Mouse (Mus musculus) neural tube, embryonic 14.5 days (tissue): Measurements from ENCODE around the gene Rnf17. TPM values are rescaled to one million over a fixed set of nuclear protein-coding genes. Genes with fewer than 3 reads are reported as not detected.

ENCODE experiments used
- ATAC-seq: fragments of 200-750 bp; cut with Nextera tagmentation; 2 replicates; pipeline ENCODE4 v1.8.0; 2017; ENCODE audit warnings: low read depth, mild to moderate bottlenecking, moderate TSS enrichment, moderate library complexity
- H3K27ac ChIP-seq: fragments of 300-500 bp; sonication (generic); 2 replicates; pipeline ENCODE4 v1.5.1; 2014; ENCODE audit warnings: low read depth, mild to moderate bottlenecking, control low read depth, low read length, moderate library complexity, mixed read lengths
- H3K27me3 ChIP-seq: fragments of 300-500 bp; sonication (generic); 2 replicates; pipeline ENCODE4 v1.6.1; 2014; ENCODE audit warnings: low read length; ENCODE audit not compliant: control insufficient read depth, insufficient read depth
- H3K36me3 ChIP-seq: fragments of 300-500 bp; sonication (generic); 2 replicates; pipeline ENCODE4 v1.6.1; 2014; ENCODE audit warnings: low read length, mixed read lengths; ENCODE audit not compliant: control insufficient read depth, insufficient read depth
- H3K4me1 ChIP-seq: fragments of 300-500 bp; sonication (generic); 2 replicates; pipeline ENCODE4 v1.6.1; 2014; ENCODE audit warnings: low read length; ENCODE audit not compliant: control insufficient read depth, insufficient read depth
- H3K4me2 ChIP-seq: fragments of 300-500 bp; sonication (generic); 2 replicates; pipeline ENCODE4 v1.6.1; 2014; ENCODE audit warnings: mild to moderate bottlenecking, low read depth, low read length, control low read depth
- H3K4me3 ChIP-seq: fragments of 300-500 bp; sonication (generic); 2 replicates; pipeline ENCODE4 v1.5.1; 2014; ENCODE audit warnings: low read depth, low read length, control low read depth, mixed read lengths
- H3K9ac ChIP-seq: fragments of 300-500 bp; sonication (generic); replicated peaks from 2 replicates; pipeline ENCODE4 v1.6.1; 2014; ENCODE audit warnings: low read depth, mild to moderate bottlenecking, control low read depth, low read length, mixed read lengths
- H3K9me3 ChIP-seq: fragments of 300-500 bp; sonication (generic); 2 replicates; pipeline ENCODE4 v1.6.1; 2016; ENCODE audit warnings: low read length; ENCODE audit not compliant: control insufficient read depth
- WGBS: fragments of 180-500 bp; shearing (Covaris S2); extraction: QIAGEN DNeasy Blood & Tissue Kit; methylation state at CpG from one replicate; pipeline ENCODE4 v1.1.7; 2014; 5-methylcytosine and 5-hydroxymethylcytosine counted together
- polyA plus RNA-seq: library from polyadenylated mRNA; unstranded; fragments of >200 nt; fragmentation: Nextera tagmentation; extraction: Ambion mirVana; gene quantifications from 2 replicates; pipeline ENCODE4 v1.2.1, GENCODE M21; 2014

Gene Rnf17
- polyA plus RNA-seq, 1 experiment from 2014 or later = 1.3 TPM

DNA sequence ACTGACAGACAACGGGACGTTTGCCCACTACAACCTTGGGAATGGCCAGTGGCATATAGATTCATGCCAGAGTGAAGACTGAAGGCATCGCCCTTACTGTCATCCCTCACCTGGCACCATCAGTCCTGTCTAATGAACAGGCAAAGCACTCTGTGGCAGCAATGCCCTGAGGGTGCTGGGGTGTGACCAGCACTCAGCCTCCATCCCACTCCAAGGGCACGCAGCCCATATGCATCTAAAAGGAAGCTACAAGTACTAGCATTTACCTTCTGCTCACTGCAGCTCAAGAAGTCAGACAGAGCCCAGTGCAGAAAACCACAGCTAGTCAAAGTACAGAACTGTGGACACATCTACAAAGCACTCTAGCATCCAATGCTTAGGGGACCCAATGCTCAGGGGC lies 143.1 kb downstream of the Rnf17 start:
- Histone ChIP-seq H3K36me3 (no peaks in the 10 kb centered on the region), H3K27me3 (no peaks in the 10 kb centered on the region), H3K9me3 (no peaks in the 10 kb centered on the region), H3K27ac (no peak overlapping the region), H3K9ac (no peak overlapping the region), H3K4me2 (no peak overlapping the region), H3K4me3 (no peak overlapping the region), H3K4me1 (no peaks in the 10 kb centered on the region)
- no peak for ATAC-seq
- WGBS = 92% methylated on average over 4 of the region's 4 CpGs

DNA sequence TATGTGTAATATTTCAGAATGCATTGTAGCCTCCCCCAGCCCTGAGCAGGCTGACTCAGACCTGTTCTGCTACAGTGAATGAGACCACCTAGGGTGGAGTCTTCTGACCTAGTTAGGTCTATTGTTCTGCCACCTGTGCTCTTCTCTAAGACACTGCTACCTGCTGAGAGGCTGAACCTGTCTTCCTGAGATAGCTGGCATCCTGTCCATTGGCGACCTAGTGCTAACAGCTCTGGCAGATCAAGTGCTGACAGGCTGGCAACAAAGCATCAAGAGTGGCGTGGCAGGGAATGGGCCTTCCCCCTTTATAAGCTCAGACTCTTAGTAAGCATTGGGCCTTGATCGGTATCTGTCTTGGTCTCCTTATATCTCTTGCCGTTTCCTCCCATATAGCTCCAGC lies 148.6 kb downstream of the Rnf17 start:
- no peak for ATAC-seq
- Histone ChIP-seq H3K27ac (no peak overlapping the region), H3K9me3 (no peaks in the 10 kb centered on the region), H3K36me3 (no peaks in the 10 kb centered on the region; the same call in 1 of the 2 replicates), H3K4me2 (no peak overlapping the region), H3K27me3 (no peaks in the 10 kb centered on the region), H3K4me1 (no peaks in the 10 kb centered on the region), H3K4me3 (no peak overlapping the region), H3K9ac (no peak overlapping the region)
- 93% methylated on average over 4 of the region's 4 CpGs for WGBS

GRCm38 (mm10) chr14:56552924-56553323 lies 150.5 kb downstream of the Rnf17 start:
- H3K27ac ChIP-seq = no peak overlapping the region
- no peaks in the 10 kb centered on the region for H3K4me1 ChIP-seq
- H3K4me3 ChIP-seq = no peak overlapping the region
- H3K36me3 ChIP-seq = no peaks in the 10 kb centered on the region; the same call in 1 of the 2 replicates
- no peak overlapping the region for H3K9ac ChIP-seq
- H3K9me3 ChIP-seq = no peaks in the 10 kb centered on the region
- 93% methylated on average over 6 of the region's 6 CpGs for WGBS
- no peak for ATAC-seq
- no peaks in the 10 kb centered on the region for H3K27me3 ChIP-seq
- H3K4me2 ChIP-seq = no peak overlapping the region

DNA sequence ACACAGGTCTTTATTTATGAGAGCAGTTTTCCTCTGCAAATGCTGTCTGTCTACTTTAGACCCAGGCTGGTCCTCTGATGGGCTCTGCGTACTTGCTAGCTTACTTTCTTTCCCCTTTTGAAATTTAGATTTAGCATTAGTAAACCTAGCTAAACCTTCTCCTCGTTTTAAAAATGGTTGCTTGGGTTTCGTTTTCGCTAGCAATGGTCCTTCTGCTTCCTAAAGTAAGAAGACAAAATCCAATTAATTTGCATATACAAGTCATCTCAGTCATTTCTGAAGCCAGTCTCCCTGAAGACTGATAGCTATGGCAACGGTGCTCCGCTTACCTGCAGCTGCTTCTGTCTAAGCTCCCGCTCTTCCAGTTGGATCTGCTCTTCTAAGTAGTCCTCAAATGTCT lies 150.9 kb downstream of the Rnf17 start:
- no peak for ATAC-seq
- Histone ChIP-seq H3K4me1 (no peaks in the 10 kb centered on the region), H3K27ac (no peak overlapping the region), H3K27me3 (no peaks in the 10 kb centered on the region), H3K9me3 (no peaks in the 10 kb centered on the region), H3K4me3 (no peak overlapping the region), H3K36me3 (no peaks in the 10 kb centered on the region; the same call in 1 of the 2 replicates), H3K9ac (no peak overlapping the region), H3K4me2 (no peak overlapping the region)
- WGBS = 96% methylated on average over 7 of the region's 7 CpGs

DNA sequence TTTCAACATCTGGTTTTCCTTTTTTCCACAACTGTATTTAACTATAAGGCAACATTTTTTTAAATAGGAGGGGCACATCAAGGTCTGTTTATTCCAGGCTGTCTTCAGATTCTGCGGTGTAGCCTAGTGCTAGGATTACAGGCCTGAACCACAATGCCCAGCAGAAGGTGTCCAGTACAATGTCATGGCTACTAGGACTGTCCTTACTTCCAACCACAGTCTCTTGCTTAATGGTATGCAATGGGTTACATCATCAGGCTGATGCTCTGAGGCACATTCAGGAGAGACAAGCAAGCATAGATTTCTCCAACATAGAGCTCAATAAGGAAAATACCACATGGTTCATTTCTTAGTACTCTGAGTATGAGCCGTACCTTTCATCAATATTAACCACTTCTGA lies 152.3 kb downstream of the Rnf17 start:
- Histone ChIP-seq H3K4me3 (no peak overlapping the region), H3K9ac (no peak overlapping the region), H3K9me3 (no peaks in the 10 kb centered on the region), H3K27me3 (no peaks in the 10 kb centered on the region), H3K4me2 (no peak overlapping the region), H3K4me1 (no peaks in the 10 kb centered on the region), H3K27ac (no peak overlapping the region), H3K36me3 (no peaks in the 10 kb centered on the region; the same call in 1 of the 2 replicates)
- 97% methylated on average over 2 of the region's 2 CpGs for WGBS
- no peak for ATAC-seq

- no peaks in the 10 kb centered on the region for H3K4me1 ChIP-seq
- 98% methylated on average over 3 of the region's 3 CpGs for WGBS
- no peak for ATAC-seq
- H3K9ac ChIP-seq = no peak overlapping the region
- no peak overlapping the region for H3K4me3 ChIP-seq
- H3K27me3 ChIP-seq = no peaks in the 10 kb centered on the region
- no peaks in the 10 kb centered on the region for H3K9me3 ChIP-seq
- no peak overlapping the region for H3K27ac ChIP-seq
- H3K4me2 ChIP-seq = no peak overlapping the region
- H3K36me3 ChIP-seq = no peaks in the 10 kb centered on the region
These were observed 156.8 kb downstream of the Rnf17 start for GRCm38 (mm10) chr14:56559134-56559533.

DNA sequence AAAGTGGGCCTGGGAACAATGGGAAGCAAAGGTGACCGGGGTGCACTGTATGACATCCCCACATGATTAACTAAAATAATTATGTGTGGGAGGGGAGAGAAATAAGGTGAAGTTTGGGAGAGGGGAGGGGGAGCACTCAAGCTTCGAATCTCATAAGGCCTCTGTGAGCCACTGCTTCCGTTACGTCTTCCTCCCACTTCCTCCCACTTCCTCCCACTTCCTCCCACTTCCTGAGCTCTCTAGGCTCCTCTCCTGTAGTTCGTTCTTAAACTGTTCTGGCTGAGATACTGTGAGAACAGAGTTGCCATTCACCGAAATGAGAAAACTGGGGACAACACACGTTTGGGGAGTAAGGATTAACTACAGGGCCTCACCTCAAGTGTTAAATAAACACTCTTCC lies 165.1 kb downstream of the Rnf17 start:
- Histone ChIP-seq H3K27me3 (no peaks in the 10 kb centered on the region), H3K9ac (no peak overlapping the region), H3K36me3 (no peaks in the 10 kb centered on the region), H3K4me1 (no peaks in the 10 kb centered on the region; the same call in 1 of the 2 replicates), H3K9me3 (no peaks in the 10 kb centered on the region), H3K4me3 (no peak overlapping the region), H3K27ac (no peak overlapping the region), H3K4me2 (no peak overlapping the region)
- 79% methylated on average over 7 of the region's 7 CpGs for WGBS
- ATAC-seq = no peak

- H3K36me3 ChIP-seq = no peaks in the 10 kb centered on the region
- H3K27me3 ChIP-seq = no peaks in the 10 kb centered on the region
- no peak overlapping the region for H3K27ac ChIP-seq
- H3K9me3 ChIP-seq = no peaks in the 10 kb centered on the region
- H3K9ac ChIP-seq = no peak overlapping the region
- WGBS = 94% methylated on average over 4 of the region's 4 CpGs
- no peaks in the 10 kb centered on the region; the same call in 1 of the 2 replicates for H3K4me1 ChIP-seq
- no peak for ATAC-seq
- H3K4me2 ChIP-seq = no peak overlapping the region
- H3K4me3 ChIP-seq = no peak overlapping the region
These were observed 166.7 kb downstream of the Rnf17 start for GRCm38 (mm10) chr14:56569041-56569440.

GRCm38 (mm10) chr14:56571310-56572093 lies 169.1 kb downstream of the Rnf17 start:
- peak overlapping the region; percentile 47 for H3K9ac ChIP-seq
- peak overlapping the region; percentile 74 for H3K4me2 ChIP-seq
- peak overlapping the region; percentile 59 for H3K4me3 ChIP-seq
- ATAC-seq = peak; percentile 100
- no peaks in the 10 kb centered on the region for H3K9me3 ChIP-seq
- peak overlapping the region; percentile 40; the same call in 1 of the 2 replicates for H3K27ac ChIP-seq
- H3K36me3 ChIP-seq = no peaks in the 10 kb centered on the region
- H3K4me1 ChIP-seq = peaks cover 4% of the 10 kb centered on the region
- WGBS = under 1% methylated on average over 59 of the region's 59 CpGs
- no peaks in the 10 kb centered on the region for H3K27me3 ChIP-seq
